Mouse (Mus musculus): ENCODE measurements around the gene Ftsj3. TPM values are rescaled to one million over a fixed set of nuclear protein-coding genes. Genes with fewer than 3 reads are reported as not detected.
A peak's percentile ranks its signal among the peaks of the same experiment; 100 is the strongest.

Gene Ftsj3
- polyA plus RNA-seq (2015; fragmentation: Nextera tagmentation; extraction: Ambion mirVana): 52.5 and 56.3 TPM in 2 replicates

- no peaks in the 10 kb centered on the region for H3K9me3 ChIP-seq
- WGBS: under 1% methylated on average over 42 of the region's 42 CpGs
- peak within 1 kb of the TSS; percentile 85 for H3K9ac ChIP-seq
- peak within 1 kb of the TSS; percentile 82 for H3K4me2 ChIP-seq (replicated peaks)
- H3K36me3 ChIP-seq: peaks cover 28% of the 10 kb centered on the region
- ATAC-seq: peak; percentile 99
- peak within 1 kb of the TSS; percentile 88 for H3K4me3 ChIP-seq (replicated peaks)
- peaks cover 20% of the 10 kb centered on the region for H3K4me1 ChIP-seq (replicated peaks)
- H3K27me3 ChIP-seq (replicated peaks): no peaks in the 10 kb centered on the region
- peak within 1 kb of the TSS; percentile 79 for H3K27ac ChIP-seq
Measured at GRCm38 (mm10) chr11:106255685-106256451, at the start of gene Ftsj3, which contains the start of gene Psmc5. Gene Ftsj3 (minus strand): TSS chr11:106256079. Gene Psmc5 (plus strand): TSS chr11:106256154.

- Histone ChIP-seq H3K36me3 (no peaks in the 10 kb centered on the region), H3K4me1 (replicated peaks) (no peaks in the 10 kb centered on the region), H3K9me3 (no peaks in the 10 kb centered on the region), H3K27me3 (replicated peaks) (no peaks in the 10 kb centered on the region), H3K27ac (no peak overlapping the region), H3K4me2 (replicated peaks) (no peak overlapping the region), H3K4me3 (replicated peaks) (no peak overlapping the region), H3K9ac (no peak overlapping the region)
- no peak for ATAC-seq
- 74% methylated on average over 10 of the region's 10 CpGs for WGBS
Measured at GRCm38 (mm10) chr11:106305348-106306064, 49.6 kb upstream of the Ftsj3 start.

- Histone ChIP-seq H3K9me3 (no peaks in the 10 kb centered on the region), H3K4me3 (replicated peaks) (no peak overlapping the region), H3K27ac (no peak overlapping the region), H3K4me1 (replicated peaks) (no peaks in the 10 kb centered on the region), H3K27me3 (replicated peaks) (no peaks in the 10 kb centered on the region), H3K9ac (no peak overlapping the region), H3K36me3 (no peaks in the 10 kb centered on the region), H3K4me2 (replicated peaks) (no peak overlapping the region)
- 10% methylated on average over 2 of the region's 2 CpGs for WGBS
- ATAC-seq: 0 out of 2 replicates have a peak, but pooled peaks have one; percentile 34
Measured at GRCm38 (mm10) chr11:106302634-106303033, 46.8 kb upstream of the Ftsj3 start.

GRCm38 (mm10) chr11:106301765-106302164 is 45.9 kb upstream of the Ftsj3 start, which contains the start of gene Gh:
Gene Gh (minus strand): TSS chr11:106301865.
- H3K9me3 ChIP-seq: no peaks in the 10 kb centered on the region
- H3K4me2 ChIP-seq (replicated peaks): no peak within 1 kb of the TSS
- H3K27ac ChIP-seq: no peak within 1 kb of the TSS
- H3K9ac ChIP-seq: no peak within 1 kb of the TSS
- H3K36me3 ChIP-seq: no peaks in the 10 kb centered on the region
- no peak within 1 kb of the TSS for H3K4me3 ChIP-seq (replicated peaks)
- 79% methylated on average over 9 of the region's 9 CpGs for WGBS
- H3K27me3 ChIP-seq (replicated peaks): no peaks in the 10 kb centered on the region
- no peak for ATAC-seq
- H3K4me1 ChIP-seq (replicated peaks): no peaks in the 10 kb centered on the region

GRCm38 (mm10) chr11:106291861-106292260 is 36.0 kb upstream of the Ftsj3 start:
- H3K4me2 ChIP-seq (replicated peaks): no peak overlapping the region
- ATAC-seq: no peak
- no peaks in the 10 kb centered on the region for H3K36me3 ChIP-seq
- no peak overlapping the region for H3K9ac ChIP-seq
- H3K4me1 ChIP-seq (replicated peaks): no peaks in the 10 kb centered on the region
- no peaks in the 10 kb centered on the region for H3K9me3 ChIP-seq
- 84% methylated on average over 2 of the region's 2 CpGs for WGBS
- no peak overlapping the region for H3K27ac ChIP-seq
- no peak overlapping the region for H3K4me3 ChIP-seq (replicated peaks)
- H3K27me3 ChIP-seq (replicated peaks): no peaks in the 10 kb centered on the region

GRCm38 (mm10) chr11:106290376-106290775 is 34.5 kb upstream of the Ftsj3 start:
- ATAC-seq: no peak

GRCm38 (mm10) chr11:106289369-106289768 is 33.5 kb upstream of the Ftsj3 start:
- Histone ChIP-seq H3K36me3 (no peaks in the 10 kb centered on the region), H3K4me2 (replicated peaks) (no peak overlapping the region), H3K9ac (no peak overlapping the region), H3K27ac (no peak overlapping the region), H3K4me3 (replicated peaks) (no peak overlapping the region), H3K4me1 (replicated peaks) (no peaks in the 10 kb centered on the region), H3K27me3 (replicated peaks) (no peaks in the 10 kb centered on the region), H3K9me3 (no peaks in the 10 kb centered on the region)
- 48% methylated on average over 8 of the region's 8 CpGs for WGBS
- no peak for ATAC-seq

More at GRCm38 (mm10) chr11:106290376-106290775, 34.5 kb upstream of the Ftsj3 start:
- Histone ChIP-seq H3K27ac (no peak overlapping the region), H3K9ac (no peak overlapping the region), H3K4me3 (replicated peaks) (no peak overlapping the region), H3K9me3 (no peaks in the 10 kb centered on the region), H3K36me3 (no peaks in the 10 kb centered on the region), H3K4me2 (replicated peaks) (no peak overlapping the region), H3K27me3 (replicated peaks) (no peaks in the 10 kb centered on the region), H3K4me1 (replicated peaks) (no peaks in the 10 kb centered on the region)
- 89% methylated on average over 5 of the region's 5 CpGs for WGBS

GRCm38 (mm10) chr11:106286987-106287386 is 31.1 kb upstream of the Ftsj3 start:
- H3K4me3 ChIP-seq (replicated peaks): no peak overlapping the region
- no peaks in the 10 kb centered on the region for H3K27me3 ChIP-seq (replicated peaks)
- no peak for ATAC-seq
- no peaks in the 10 kb centered on the region for H3K9me3 ChIP-seq
- no peak overlapping the region for H3K4me2 ChIP-seq (replicated peaks)
- H3K4me1 ChIP-seq (replicated peaks): no peaks in the 10 kb centered on the region
- H3K9ac ChIP-seq: no peak overlapping the region
- no peaks in the 10 kb centered on the region for H3K36me3 ChIP-seq
- WGBS: 61% methylated on average over 11 of the region's 11 CpGs
- H3K27ac ChIP-seq: no peak overlapping the region

- no peak overlapping the region for H3K27ac ChIP-seq
- H3K4me2 ChIP-seq (replicated peaks): no peak overlapping the region
- H3K9me3 ChIP-seq: no peaks in the 10 kb centered on the region
- no peaks in the 10 kb centered on the region for H3K4me1 ChIP-seq (replicated peaks)
- H3K4me3 ChIP-seq (replicated peaks): no peak overlapping the region
- 85% methylated on average over 7 of the region's 7 CpGs for WGBS
- no peak overlapping the region for H3K9ac ChIP-seq
- no peaks in the 10 kb centered on the region for H3K27me3 ChIP-seq (replicated peaks)
- no peaks in the 10 kb centered on the region for H3K36me3 ChIP-seq
- no peak for ATAC-seq
Measured at GRCm38 (mm10) chr11:106286206-106286605, 30.3 kb upstream of the Ftsj3 start.

- 63% methylated on average over 8 of the region's 8 CpGs for WGBS
- ATAC-seq: no peak
Measured at GRCm38 (mm10) chr11:106284126-106284525, 28.2 kb upstream of the Ftsj3 start.

GRCm38 (mm10) chr11:106283371-106283770 is 27.5 kb upstream of the Ftsj3 start:
- Histone ChIP-seq H3K27ac (no peak overlapping the region), H3K4me2 (replicated peaks) (no peak overlapping the region), H3K4me3 (replicated peaks) (no peak overlapping the region), H3K9me3 (no peaks in the 10 kb centered on the region), H3K9ac (no peak overlapping the region), H3K4me1 (replicated peaks) (no peaks in the 10 kb centered on the region), H3K36me3 (no peaks in the 10 kb centered on the region), H3K27me3 (replicated peaks) (no peaks in the 10 kb centered on the region)
- no peak for ATAC-seq
- WGBS: 81% methylated on average over 4 of the region's 4 CpGs

More at GRCm38 (mm10) chr11:106284126-106284525, 28.2 kb upstream of the Ftsj3 start:
- H3K4me3 ChIP-seq (replicated peaks): no peak overlapping the region
- no peaks in the 10 kb centered on the region for H3K4me1 ChIP-seq (replicated peaks)
- no peaks in the 10 kb centered on the region for H3K36me3 ChIP-seq
- no peaks in the 10 kb centered on the region for H3K27me3 ChIP-seq (replicated peaks)
- no peak overlapping the region for H3K4me2 ChIP-seq (replicated peaks)
- no peak overlapping the region for H3K9ac ChIP-seq
- no peak overlapping the region for H3K27ac ChIP-seq
- H3K9me3 ChIP-seq: no peaks in the 10 kb centered on the region

- Histone ChIP-seq H3K36me3 (no peaks in the 10 kb centered on the region), H3K4me2 (replicated peaks) (no peak overlapping the region), H3K4me1 (replicated peaks) (no peaks in the 10 kb centered on the region), H3K9me3 (no peaks in the 10 kb centered on the region), H3K27me3 (replicated peaks) (no peaks in the 10 kb centered on the region), H3K27ac (no peak overlapping the region), H3K9ac (no peak overlapping the region), H3K4me3 (replicated peaks) (no peak overlapping the region)
- ATAC-seq: no peak
- WGBS: 81% methylated on average over 6 of the region's 6 CpGs
Measured at GRCm38 (mm10) chr11:106282452-106282851, 26.6 kb upstream of the Ftsj3 start.
